Mouse (Mus musculus) limb, embryonic 11.5 days (tissue): ENCODE measurements around the gene Crat. TPM values are rescaled to one million over a fixed set of nuclear protein-coding genes. Genes with fewer than 3 reads are reported as not detected.

Experiments used
- ATAC-seq: fragments of 200-750 bp; cut with Nextera tagmentation; 2 replicates; pipeline ENCODE4 v1.8.0; 2017; ENCODE audit warnings: low read depth; ENCODE audit not compliant: insufficient number of reproducible peaks, low FRiP score, low TSS enrichment
- DNase-seq: peaks from one replicate; pipeline ENCODE4 v3.0.0-alpha.2; 2015; ENCODE audit warnings: low spot score
- H3K27ac ChIP-seq: fragments of 300-500 bp; sonication (generic); replicated peaks from 2 replicates; pipeline ENCODE4 v1.5.1; 2014; ENCODE audit warnings: low read depth, mild to moderate bottlenecking, low read length
- H3K27me3 ChIP-seq: fragments of 300-500 bp; sonication (generic); 2 replicates; pipeline ENCODE4 v1.6.1; 2014; ENCODE audit warnings: mild to moderate bottlenecking, low read length, mixed read lengths; ENCODE audit not compliant: control insufficient read depth, insufficient read depth
- H3K36me3 ChIP-seq: fragments of 300-500 bp; sonication (generic); 2 replicates; pipeline ENCODE4 v1.6.1; 2014; ENCODE audit warnings: mild to moderate bottlenecking, low read length, moderate library complexity, mixed read lengths; ENCODE audit not compliant: control insufficient read depth, insufficient read depth
- H3K4me1 ChIP-seq: fragments of 300-500 bp; sonication (generic); 2 replicates; pipeline ENCODE4 v1.6.1; 2014; ENCODE audit warnings: low read length, mixed read lengths; ENCODE audit not compliant: control insufficient read depth, insufficient read depth
- H3K4me2 ChIP-seq: fragments of 300-500 bp; sonication (generic); 2 replicates; pipeline ENCODE4 v1.6.1; 2014; ENCODE audit warnings: low read depth, mild to moderate bottlenecking, moderate library complexity; ENCODE audit not compliant: severe bottlenecking
- H3K4me3 ChIP-seq: fragments of 300-500 bp; sonication (generic); 2 replicates; pipeline ENCODE4 v1.5.1; 2014; ENCODE audit warnings: low read depth, low read length
- H3K9ac ChIP-seq: fragments of 300-500 bp; sonication (generic); 2 replicates; pipeline ENCODE4 v1.6.1; 2014; ENCODE audit warnings: mild to moderate bottlenecking, low read length
- H3K9me3 ChIP-seq: fragments of 300-500 bp; sonication (generic); 2 replicates; pipeline ENCODE4 v1.6.1; 2016; ENCODE audit warnings: low read length; ENCODE audit not compliant: control insufficient read depth
- WGBS: fragments of 180-500 bp; shearing (Covaris S2); extraction: QIAGEN DNeasy Blood & Tissue Kit; methylation state at CpG from one replicate; pipeline ENCODE4 v1.1.7; 2014; 5-methylcytosine and 5-hydroxymethylcytosine counted together
- polyA plus RNA-seq: library from polyadenylated mRNA; unstranded; fragments of >200 nt; fragmentation: Nextera tagmentation; extraction: Ambion mirVana; gene quantifications from 2 replicates; pipeline ENCODE4 v1.2.1, GENCODE M21; 2014

Crat gene
- polyA plus RNA-seq, 1 experiment from 2014 or later = 27.9 TPM

DNA sequence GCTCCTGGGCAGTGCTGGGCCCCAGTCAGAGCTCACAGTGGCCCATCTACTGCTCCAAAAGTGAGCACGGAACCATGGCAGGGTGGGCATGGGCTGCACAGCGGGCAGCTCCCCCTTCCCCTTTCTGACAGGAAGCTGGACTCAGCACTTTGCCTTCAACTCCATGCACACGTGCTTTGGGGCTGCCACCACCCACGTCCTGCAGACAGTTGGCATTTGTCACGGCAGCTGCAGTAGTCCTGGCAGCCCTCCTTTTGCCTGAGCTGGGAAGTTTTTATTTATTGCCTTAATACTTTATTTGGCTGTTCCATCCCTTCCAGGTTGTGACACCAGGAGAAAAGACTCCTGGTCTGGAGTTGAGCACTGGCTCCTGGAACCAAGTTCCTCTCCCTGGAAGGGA is 30.8 kb downstream of the Crat start:
- WGBS = 85% methylated on average over 5 of the region's 5 CpGs
- H3K4me1 ChIP-seq = no peaks in the 10 kb centered on the region
- no peak overlapping the region for H3K4me2 ChIP-seq
- H3K36me3 ChIP-seq = peaks cover 15% of the 10 kb centered on the region
- H3K9ac ChIP-seq = no peak overlapping the region
- H3K27ac ChIP-seq = no peak overlapping the region
- H3K27me3 ChIP-seq = no peaks in the 10 kb centered on the region
- no peaks in the 10 kb centered on the region for H3K9me3 ChIP-seq
- no peak for ATAC-seq
- no peak overlapping the region for H3K4me3 ChIP-seq
- no peak for DNase-seq

DNA sequence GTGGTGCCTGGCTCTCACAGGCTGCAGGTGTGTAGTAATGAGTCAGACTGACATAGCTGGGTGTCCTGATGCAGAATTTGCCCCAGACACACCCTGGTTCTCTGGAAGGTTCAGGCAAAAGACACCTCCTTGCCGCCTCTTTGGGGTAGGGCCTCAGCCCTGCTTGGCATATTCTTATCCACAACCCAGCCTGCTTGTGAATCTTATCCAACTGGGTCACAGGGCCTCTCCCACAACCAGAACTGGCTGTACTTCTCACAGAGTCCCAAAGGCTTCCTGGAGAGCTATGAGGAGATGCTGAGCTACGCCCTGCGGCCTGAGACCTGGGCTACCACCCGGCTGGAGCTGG is 34.3 kb downstream of the Crat start:
- 93% methylated on average over 4 of the region's 4 CpGs for WGBS
- no peak overlapping the region for H3K27ac ChIP-seq
- no peak overlapping the region for H3K4me2 ChIP-seq
- H3K4me1 ChIP-seq = no peaks in the 10 kb centered on the region
- no peak overlapping the region for H3K9ac ChIP-seq
- no peak for DNase-seq
- H3K9me3 ChIP-seq = no peaks in the 10 kb centered on the region
- H3K27me3 ChIP-seq = no peaks in the 10 kb centered on the region
- ATAC-seq = no peak
- H3K36me3 ChIP-seq = peaks cover 24% of the 10 kb centered on the region
- no peak overlapping the region for H3K4me3 ChIP-seq

DNA sequence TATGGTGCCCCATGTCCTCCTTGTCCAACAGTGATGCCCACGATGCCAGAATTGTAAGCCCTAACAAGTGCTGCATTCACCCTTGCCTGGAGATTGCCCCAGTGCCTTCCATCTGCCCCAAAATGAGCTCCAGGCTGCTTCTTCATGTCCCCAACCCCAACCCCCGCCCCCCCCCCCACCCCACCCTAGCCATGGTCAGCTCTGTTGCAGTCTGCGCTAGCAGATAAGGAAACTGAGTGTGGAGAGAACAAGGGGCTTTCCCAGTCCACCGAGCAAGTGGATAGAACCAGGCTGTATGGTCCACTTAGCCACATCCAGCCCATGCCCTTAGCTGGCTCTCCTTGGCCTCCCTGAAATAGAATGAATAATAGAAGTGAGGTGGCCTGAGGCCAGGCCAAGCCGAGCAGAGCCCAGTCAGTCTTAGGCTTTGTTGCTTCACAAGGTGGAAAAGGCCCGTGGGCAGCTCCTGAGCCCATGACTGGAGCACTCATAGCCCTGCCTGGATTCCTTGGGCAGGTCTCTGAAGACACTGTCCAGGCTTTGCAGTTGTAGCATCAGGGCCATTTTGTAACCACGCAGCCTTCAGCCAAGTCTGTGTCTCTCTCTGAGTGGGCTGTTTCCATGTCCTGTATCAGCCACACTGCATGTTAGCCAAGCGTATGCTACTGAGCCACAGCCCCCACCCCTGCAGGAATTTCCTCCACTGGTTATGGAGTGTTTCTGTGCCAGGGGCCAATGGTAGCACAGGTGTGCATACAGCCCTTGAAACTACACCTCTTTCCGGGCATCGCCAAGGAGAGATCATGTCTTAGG is 34.8 kb downstream of the Crat start:
- no peak for DNase-seq
- no peak for ATAC-seq
- no peak overlapping the region for H3K27ac ChIP-seq

DNA sequence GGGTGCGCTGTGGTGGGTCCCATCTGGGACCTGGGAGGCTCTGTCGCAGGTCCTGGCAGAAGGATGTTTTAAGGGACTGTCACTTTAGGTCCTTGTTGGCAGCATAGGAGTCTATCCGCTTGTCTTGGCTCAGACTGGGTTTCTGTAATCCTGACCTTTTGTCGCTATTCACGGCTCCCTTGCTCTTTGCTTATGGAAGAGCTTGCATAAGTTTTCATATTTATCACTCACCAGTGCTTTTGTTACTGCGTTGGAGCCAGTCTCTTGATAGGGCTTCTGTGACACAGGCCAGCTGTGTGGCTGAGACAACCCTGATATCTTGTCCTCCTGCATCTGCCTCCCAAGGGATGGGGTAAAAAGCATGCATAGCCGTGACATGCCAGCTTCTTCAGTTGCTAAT is 36.3 kb downstream of the Crat start:
- no peaks in the 10 kb centered on the region for H3K4me1 ChIP-seq
- ATAC-seq = no peak
- DNase-seq = no peak
- WGBS = 89% methylated on average over 7 of the region's 7 CpGs
- H3K9me3 ChIP-seq = no peaks in the 10 kb centered on the region
- no peak overlapping the region for H3K9ac ChIP-seq
- no peak overlapping the region for H3K27ac ChIP-seq
- H3K36me3 ChIP-seq = peaks cover 30% of the 10 kb centered on the region
- H3K27me3 ChIP-seq = no peaks in the 10 kb centered on the region
- no peak overlapping the region for H3K4me2 ChIP-seq
- no peak overlapping the region for H3K4me3 ChIP-seq

More for the DNA sequence above, 34.8 kb downstream of the Crat start:
- WGBS = 91% methylated on average over 10 of the region's 10 CpGs
- no peak overlapping the region for H3K4me2 ChIP-seq
- H3K36me3 ChIP-seq = peaks cover 28% of the 10 kb centered on the region
- H3K27me3 ChIP-seq = no peaks in the 10 kb centered on the region
- no peaks in the 10 kb centered on the region for H3K4me1 ChIP-seq
- no peak overlapping the region for H3K9ac ChIP-seq
- H3K4me3 ChIP-seq = no peak overlapping the region
- H3K9me3 ChIP-seq = no peaks in the 10 kb centered on the region

DNA sequence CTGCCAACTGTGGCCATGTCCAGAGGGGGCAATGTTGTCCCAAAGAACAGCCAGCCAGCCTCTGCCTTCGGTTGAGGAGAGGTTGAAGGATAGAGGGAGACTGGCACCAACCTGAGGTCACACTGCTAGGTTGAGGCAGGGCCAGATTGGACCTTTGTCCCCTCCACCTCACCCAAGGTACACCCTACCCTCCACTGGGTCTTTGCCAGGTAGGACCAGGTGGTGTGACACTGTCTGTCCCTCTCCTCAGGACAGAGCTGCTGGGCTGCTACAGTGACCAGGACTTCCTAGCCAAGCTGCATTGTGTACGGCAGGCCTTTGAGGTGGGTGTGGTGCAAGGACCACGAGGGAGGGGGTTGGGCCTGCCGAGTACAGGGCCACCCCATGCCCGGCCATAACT is 37.9 kb downstream of the Crat start:
- Histone ChIP-seq H3K4me1 (no peaks in the 10 kb centered on the region), H3K27me3 (no peaks in the 10 kb centered on the region), H3K4me2 (no peak overlapping the region), H3K36me3 (peaks cover 27% of the 10 kb centered on the region), H3K4me3 (no peak overlapping the region), H3K9ac (no peak overlapping the region), H3K27ac (no peak overlapping the region), H3K9me3 (no peaks in the 10 kb centered on the region)
- WGBS = 87% methylated on average over 5 of the region's 5 CpGs
- no peak for ATAC-seq
- no peak for DNase-seq

DNA sequence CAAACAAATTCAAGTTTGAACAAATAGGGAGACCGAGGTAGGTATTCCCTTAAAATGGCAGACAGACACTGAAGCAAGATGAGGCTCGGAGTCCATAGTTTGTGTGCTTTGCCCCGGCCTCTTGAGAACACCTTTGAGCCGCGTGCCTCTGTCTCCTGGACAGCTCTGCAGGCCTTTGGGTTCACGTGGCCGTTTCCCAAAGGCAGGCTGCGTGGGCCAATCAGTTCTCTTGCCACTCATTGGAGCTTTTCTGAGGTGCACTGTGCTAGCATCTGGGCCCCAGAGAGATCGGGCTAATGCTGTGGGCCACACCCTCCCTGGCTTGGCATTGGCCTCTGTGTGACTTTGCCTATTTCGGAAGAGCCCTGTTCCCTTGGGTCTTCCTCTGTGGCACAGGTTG is 39.7 kb downstream of the Crat start:
- Histone ChIP-seq H3K9ac (no peak overlapping the region), H3K36me3 (peaks cover 21% of the 10 kb centered on the region), H3K9me3 (no peaks in the 10 kb centered on the region), H3K4me2 (no peak overlapping the region), H3K27me3 (no peaks in the 10 kb centered on the region), H3K27ac (no peak overlapping the region), H3K4me1 (no peaks in the 10 kb centered on the region), H3K4me3 (no peak overlapping the region)
- 92% methylated on average over 10 of the region's 10 CpGs for WGBS
- DNase-seq (no peak), ATAC-seq (no peak)

DNA sequence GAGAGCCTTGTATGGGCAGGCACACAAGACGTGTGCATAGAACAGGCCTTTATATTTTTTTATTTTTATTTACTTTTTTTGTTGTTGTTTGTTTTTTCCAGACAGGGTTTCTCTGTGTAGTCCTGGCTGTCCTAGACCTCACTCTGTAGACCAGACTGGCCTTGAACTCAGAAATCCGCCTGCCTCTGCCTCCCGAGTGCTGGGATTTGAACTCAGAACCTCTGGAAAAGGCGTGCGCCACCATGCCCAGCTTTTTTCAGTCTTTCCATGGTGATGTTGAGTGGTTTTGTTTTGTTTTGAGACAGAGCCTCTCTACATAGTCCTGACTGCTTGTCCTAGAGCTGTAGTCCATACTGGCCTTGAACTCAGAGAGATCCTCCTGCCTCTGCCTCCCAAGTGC is 42.9 kb downstream of the Crat start:
- H3K4me3 ChIP-seq = no peak overlapping the region
- H3K4me2 ChIP-seq = no peak overlapping the region
- H3K27ac ChIP-seq = no peak overlapping the region
- DNase-seq (no peak), ATAC-seq (no peak)
- H3K9ac ChIP-seq = no peak overlapping the region
- no peaks in the 10 kb centered on the region for H3K4me1 ChIP-seq
- H3K36me3 ChIP-seq = peaks cover 26% of the 10 kb centered on the region
- no peaks in the 10 kb centered on the region for H3K27me3 ChIP-seq
- no peaks in the 10 kb centered on the region for H3K9me3 ChIP-seq
- 95% methylated on average over 5 of the region's 5 CpGs for WGBS

DNA sequence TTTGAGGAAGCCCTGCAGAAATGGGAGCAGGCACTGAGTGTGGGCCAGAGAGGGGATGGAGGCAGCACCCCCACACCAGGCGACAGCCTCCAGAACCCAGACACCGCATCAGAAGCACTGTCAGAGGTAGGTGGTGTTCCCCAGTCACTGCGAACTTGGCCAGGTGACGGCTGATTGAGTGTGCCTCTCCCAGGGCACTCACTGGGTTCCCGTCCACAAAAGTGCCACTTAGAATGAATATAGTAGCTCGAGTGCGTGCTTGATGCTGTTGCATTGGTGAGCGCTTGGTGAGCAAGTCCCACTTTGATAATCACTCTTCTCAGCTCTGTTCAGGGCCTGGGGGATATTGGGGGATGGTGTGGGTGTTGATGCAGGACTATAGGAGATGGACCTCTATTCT is 44.1 kb downstream of the Crat start:
- Histone ChIP-seq H3K9me3 (no peaks in the 10 kb centered on the region), H3K4me3 (no peak overlapping the region), H3K4me1 (no peaks in the 10 kb centered on the region), H3K36me3 (peaks cover 27% of the 10 kb centered on the region), H3K27ac (no peak overlapping the region), H3K27me3 (no peaks in the 10 kb centered on the region), H3K9ac (no peak overlapping the region), H3K4me2 (no peak overlapping the region)
- DNase-seq (no peak), ATAC-seq (no peak)
- 96% methylated on average over 8 of the region's 8 CpGs for WGBS

DNA sequence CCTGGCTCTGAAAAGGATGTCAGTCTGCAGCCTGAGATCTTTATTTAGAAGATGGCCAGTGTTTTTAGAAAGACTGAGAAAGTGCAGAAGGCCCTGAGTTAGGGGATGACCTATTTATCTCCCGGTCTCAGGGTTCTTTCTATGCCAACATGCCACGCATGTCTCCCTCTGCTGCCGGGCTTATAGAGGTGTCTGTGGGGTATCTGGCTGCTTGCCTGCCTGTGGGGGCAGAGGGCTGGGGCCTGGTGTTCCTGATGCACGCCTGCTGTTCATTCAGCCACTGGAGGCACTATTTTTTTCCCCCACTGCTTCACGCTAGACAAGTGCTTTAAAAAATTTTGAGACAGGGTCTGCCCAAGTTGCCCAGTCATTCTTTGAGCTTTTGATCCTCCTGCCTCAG is 49.4 kb downstream of the Crat start:
- ATAC-seq (no peak), DNase-seq (no peak)
- no peaks in the 10 kb centered on the region for H3K9me3 ChIP-seq
- H3K36me3 ChIP-seq = peaks cover 15% of the 10 kb centered on the region
- WGBS = 84% methylated on average over 5 of the region's 5 CpGs
- H3K4me3 ChIP-seq = no peak overlapping the region
- H3K27ac ChIP-seq = no peak overlapping the region
- H3K9ac ChIP-seq = no peak overlapping the region
- no peaks in the 10 kb centered on the region for H3K27me3 ChIP-seq
- no peak overlapping the region for H3K4me2 ChIP-seq
- peaks cover 11% of the 10 kb centered on the region for H3K4me1 ChIP-seq
